Mouse (Mus musculus): ENCODE data around the gene Tirap. TPM values are rescaled to one million over a fixed set of nuclear protein-coding genes. Genes with fewer than 3 reads are reported as not detected.

Tirap gene
- polyA plus RNA-seq, 1 experiment: 5.2 TPM

- Histone ChIP-seq H3K36me3 (ENCODE audit: control insufficient read depth, insufficient read depth, low read length) (no peaks in the 10 kb centered on the region), H3K4me1 (replicated peaks; ENCODE audit: control insufficient read depth, insufficient read depth, low read length) (no peaks in the 10 kb centered on the region; the same call in 1 of the 2 replicates), H3K4me3 (ENCODE audit: control insufficient read depth, insufficient read depth, low read length) (no peak overlapping the region), H3K27me3 (ENCODE audit: control insufficient read depth, insufficient read depth, low read length) (no peaks in the 10 kb centered on the region), H3K27ac (ENCODE audit: control insufficient read depth, insufficient read depth, low read length) (no peak overlapping the region)
- TF ChIP-seq CTCF (IDR thresholded peaks at IDR 0.05; ENCODE audit: borderline replicate concordance, control insufficient read depth, extremely low read depth, insufficient read depth, low read length, poor library complexity) (no peak), POLR2A (IDR thresholded peaks at IDR 0.05; ENCODE audit: control insufficient read depth, extremely low read depth, insufficient read depth, low read length, poor library complexity) (no peak)
- 56% methylated on average over 3 of the region's 3 CpGs for WGBS
- DNase-seq: no peak
These were observed 6.0 kb downstream of the Tirap start for GRCm38 (mm10) chr9:35194048-35194447.

GRCm38 (mm10) chr9:35192983-35193542 lies 7.0 kb downstream of the Tirap start:
- DNase-seq: no peak
- Histone ChIP-seq H3K4me3 (ENCODE audit: control insufficient read depth, insufficient read depth, low read length) (no peak overlapping the region), H3K4me1 (replicated peaks; ENCODE audit: control insufficient read depth, insufficient read depth, low read length) (no peaks in the 10 kb centered on the region; the same call in 1 of the 2 replicates), H3K27me3 (ENCODE audit: control insufficient read depth, insufficient read depth, low read length) (no peaks in the 10 kb centered on the region), H3K27ac (ENCODE audit: control insufficient read depth, insufficient read depth, low read length) (no peak overlapping the region), H3K36me3 (ENCODE audit: control insufficient read depth, insufficient read depth, low read length) (no peaks in the 10 kb centered on the region)
- no peak for TF ChIP-seq CTCF (IDR thresholded peaks at IDR 0.05; ENCODE audit: borderline replicate concordance, control insufficient read depth, extremely low read depth, insufficient read depth, low read length, poor library complexity)
- no peak for TF ChIP-seq POLR2A (IDR thresholded peaks at IDR 0.05; ENCODE audit: control insufficient read depth, extremely low read depth, insufficient read depth, low read length, poor library complexity)
- 90% methylated on average over 11 of the region's 11 CpGs for WGBS

GRCm38 (mm10) chr9:35188700-35189099 lies 11.4 kb downstream of the Tirap start:
- H3K4me1 ChIP-seq (replicated peaks; ENCODE audit: control insufficient read depth, insufficient read depth, low read length): peaks cover 2% of the 10 kb centered on the region; the same call in 1 of the 2 replicates
- TF ChIP-seq CTCF (IDR thresholded peaks at IDR 0.05; ENCODE audit: borderline replicate concordance, control insufficient read depth, extremely low read depth, insufficient read depth, low read length, poor library complexity): no peak
- no peak for TF ChIP-seq POLR2A (IDR thresholded peaks at IDR 0.05; ENCODE audit: control insufficient read depth, extremely low read depth, insufficient read depth, low read length, poor library complexity)
- DNase-seq: no peak
- no peak overlapping the region for H3K4me3 ChIP-seq (ENCODE audit: control insufficient read depth, insufficient read depth, low read length)
- no peaks in the 10 kb centered on the region for H3K27me3 ChIP-seq (ENCODE audit: control insufficient read depth, insufficient read depth, low read length)
- H3K36me3 ChIP-seq (ENCODE audit: control insufficient read depth, insufficient read depth, low read length): no peaks in the 10 kb centered on the region
- no peak overlapping the region for H3K27ac ChIP-seq (ENCODE audit: control insufficient read depth, insufficient read depth, low read length)
- WGBS: 94% methylated on average over 22 of the region's 22 CpGs

GRCm38 (mm10) chr9:35187351-35187903 lies 12.7 kb downstream of the Tirap start:
- 87% methylated on average over 10 of the region's 10 CpGs for WGBS
- no peaks in the 10 kb centered on the region for H3K36me3 ChIP-seq (ENCODE audit: control insufficient read depth, insufficient read depth, low read length)

GRCm38 (mm10) chr9:35186430-35186829 lies 13.7 kb downstream of the Tirap start:
- 79% methylated on average over 3 of the region's 4 CpGs for WGBS
- peaks cover 2% of the 10 kb centered on the region; the same call in 1 of the 2 replicates for H3K4me1 ChIP-seq (replicated peaks; ENCODE audit: control insufficient read depth, insufficient read depth, low read length)

More at GRCm38 (mm10) chr9:35187351-35187903, 12.7 kb downstream of the Tirap start:
- DNase-seq: no peak
- TF ChIP-seq CTCF (IDR thresholded peaks at IDR 0.05; ENCODE audit: borderline replicate concordance, control insufficient read depth, extremely low read depth, insufficient read depth, low read length, poor library complexity) (no peak), POLR2A (IDR thresholded peaks at IDR 0.05; ENCODE audit: control insufficient read depth, extremely low read depth, insufficient read depth, low read length, poor library complexity) (no peak)
- Histone ChIP-seq H3K4me1 (replicated peaks; ENCODE audit: control insufficient read depth, insufficient read depth, low read length) (peaks cover 2% of the 10 kb centered on the region; the same call in 1 of the 2 replicates), H3K27me3 (ENCODE audit: control insufficient read depth, insufficient read depth, low read length) (no peaks in the 10 kb centered on the region), H3K27ac (ENCODE audit: control insufficient read depth, insufficient read depth, low read length) (no peak overlapping the region), H3K4me3 (ENCODE audit: control insufficient read depth, insufficient read depth, low read length) (no peak overlapping the region)

GRCm38 (mm10) chr9:35183359-35183758 lies 16.7 kb downstream of the Tirap start:
- no peak overlapping the region for H3K27ac ChIP-seq (ENCODE audit: control insufficient read depth, insufficient read depth, low read length)
- H3K36me3 ChIP-seq (ENCODE audit: control insufficient read depth, insufficient read depth, low read length): no peaks in the 10 kb centered on the region
- H3K4me1 ChIP-seq (replicated peaks; ENCODE audit: control insufficient read depth, insufficient read depth, low read length): peaks cover 2% of the 10 kb centered on the region; the same call in 1 of the 2 replicates
- H3K4me3 ChIP-seq (ENCODE audit: control insufficient read depth, insufficient read depth, low read length): no peak overlapping the region
- no peaks in the 10 kb centered on the region for H3K27me3 ChIP-seq (ENCODE audit: control insufficient read depth, insufficient read depth, low read length)
- no peak for TF ChIP-seq POLR2A (IDR thresholded peaks at IDR 0.05; ENCODE audit: control insufficient read depth, extremely low read depth, insufficient read depth, low read length, poor library complexity)
- no peak for TF ChIP-seq CTCF (IDR thresholded peaks at IDR 0.05; ENCODE audit: borderline replicate concordance, control insufficient read depth, extremely low read depth, insufficient read depth, low read length, poor library complexity)
- WGBS: 33% methylated on average over 5 of the region's 5 CpGs
- DNase-seq: no peak

More at GRCm38 (mm10) chr9:35186430-35186829, 13.7 kb downstream of the Tirap start:
- Histone ChIP-seq H3K27ac (ENCODE audit: control insufficient read depth, insufficient read depth, low read length) (no peak overlapping the region), H3K36me3 (ENCODE audit: control insufficient read depth, insufficient read depth, low read length) (no peaks in the 10 kb centered on the region), H3K4me3 (ENCODE audit: control insufficient read depth, insufficient read depth, low read length) (no peak overlapping the region), H3K27me3 (ENCODE audit: control insufficient read depth, insufficient read depth, low read length) (no peaks in the 10 kb centered on the region)
- no peak for DNase-seq
- TF ChIP-seq POLR2A (IDR thresholded peaks at IDR 0.05; ENCODE audit: control insufficient read depth, extremely low read depth, insufficient read depth, low read length, poor library complexity) (no peak), CTCF (IDR thresholded peaks at IDR 0.05; ENCODE audit: borderline replicate concordance, control insufficient read depth, extremely low read depth, insufficient read depth, low read length, poor library complexity) (no peak)

Data from thymus, adult 2 months (tissue).